ENCODE assay signal across 32 mouse cellular contexts in the genomic region with DNA sequence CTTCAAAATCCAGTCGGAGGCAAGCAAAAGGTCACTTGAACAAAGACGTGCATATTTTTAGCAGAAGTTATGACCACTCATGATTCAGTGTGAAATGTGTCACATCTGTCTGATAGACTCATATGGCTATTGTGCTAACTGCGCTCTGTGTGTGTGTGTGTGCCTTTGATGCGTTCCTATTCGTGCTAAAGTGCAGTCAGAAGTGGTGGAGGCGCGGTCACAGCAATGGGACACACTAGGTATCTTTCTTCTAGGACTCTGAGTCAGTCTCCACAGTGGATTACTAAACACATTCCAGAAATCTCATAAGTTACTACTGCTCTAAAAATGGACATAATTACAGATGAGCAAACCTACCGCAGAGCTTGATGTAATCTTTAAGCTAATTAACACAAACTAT. TPM values are rescaled to one million over a fixed set of nuclear protein-coding genes. Genes with fewer than 3 reads are reported as not detected.
"Had no signal": no experiment of that assay in that cellular context is flagged by ENCODE, and none has a peak within 500 bp of the region (broad histone marks: within the 10 kb centered on the region; RNA-seq: fewer than 3 reads in every experiment).

No protein-coding gene starts in this region.

- H3K27ac ChIP-seq: embryonic facial prominence, embryonic 10.5 days; embryonic facial prominence, embryonic 12.5 days; embryonic facial prominence, embryonic 13.5 days; embryonic facial prominence, embryonic 15.5 days; forebrain, embryonic 10.5 days; forebrain, embryonic 12.5 days; forebrain, embryonic 13.5 days; gastrocnemius, adult 2 months; heart, adult 2 months; heart, embryonic 10.5 days had no signal

- H3K4me2 ChIP-seq: embryonic facial prominence, embryonic 12.5 days; embryonic facial prominence, embryonic 13.5 days; embryonic facial prominence, embryonic 15.5 days; forebrain, embryonic 12.5 days; forebrain, embryonic 13.5 days had no signal

- H3K9me3 ChIP-seq: embryonic facial prominence, embryonic 10.5 days; embryonic facial prominence, embryonic 12.5 days; embryonic facial prominence, embryonic 13.5 days; embryonic facial prominence, embryonic 15.5 days; forebrain, embryonic 10.5 days; forebrain, embryonic 12.5 days; forebrain, embryonic 13.5 days; heart, embryonic 10.5 days had no signal

- ATAC-seq: forebrain, embryonic 13.5 days; forebrain, embryonic 14.5 days; forebrain, postnatal 0 days had no signal

- H3K9ac ChIP-seq: embryonic facial prominence, embryonic 12.5 days; embryonic facial prominence, embryonic 13.5 days; embryonic facial prominence, embryonic 15.5 days; forebrain, embryonic 12.5 days; forebrain, embryonic 13.5 days; forebrain, postnatal 0 days had no signal

- H3K4me3 ChIP-seq: embryonic facial prominence, embryonic 10.5 days; embryonic facial prominence, embryonic 12.5 days; embryonic facial prominence, embryonic 13.5 days; embryonic facial prominence, embryonic 15.5 days; erythroblast, embryonic 14.5 days; forebrain, embryonic 10.5 days; forebrain, embryonic 12.5 days; forebrain, embryonic 13.5 days; gastrocnemius, adult 2 months; heart, adult 2 months; heart, embryonic 10.5 days had no signal

- DNase-seq: cerebellum, adult 9-10 months; cerebellum, adult 9-11 months; cerebellum, postnatal 10 days; cerebellum, postnatal 14 days; cerebellum, postnatal 25 days; cerebellum, postnatal 36 days; embryo, embryonic 11 days; forebrain, postnatal 0 days; gastrocnemius, adult 2 months; gastrocnemius, postnatal 10 days; gastrocnemius, postnatal 14 days; gastrocnemius, postnatal 25 days; gastrocnemius, postnatal 36 days; heart, adult 11 months; heart, adult 18-20 months; heart, adult 2 months had no signal

- H3K36me3 ChIP-seq: embryonic facial prominence, embryonic 10.5 days; embryonic facial prominence, embryonic 12.5 days; embryonic facial prominence, embryonic 13.5 days; embryonic facial prominence, embryonic 15.5 days; forebrain, embryonic 10.5 days; forebrain, embryonic 12.5 days; heart, embryonic 10.5 days had no signal

RNA-seq across cellular contexts. Expression of a gene that starts 36.7 kb away (rescaled TPM):
- total RNA-seq: common myeloid progenitor, adult 5-6 weeks; granulocyte monocyte progenitor cell, adult 5-6 weeks; heart, adult 2 months had no signal
- polyA plus RNA-seq: erythroblast, embryonic 14.5 days; forebrain, embryonic 10.5 days; heart, adult 2 months had no signal

RNA-seq across cellular contexts. Expression of a gene that starts 38.5 kb away (rescaled TPM):
- total RNA-seq: common myeloid progenitor, adult 5-6 weeks; gastrocnemius, adult 18-20 months; gastrocnemius, adult 2 months; gastrocnemius, adult 8-10 months; gastrocnemius, postnatal 10 days; gastrocnemius, postnatal 14 days; gastrocnemius, postnatal 25 days; gastrocnemius, postnatal 36 days; gastrocnemius, postnatal 4 days; granulocyte monocyte progenitor cell, adult 5-6 weeks; heart, adult 2 months; heart, adult 8-10 months had no signal
- polyA plus RNA-seq: erythroblast, embryonic 14.5 days; heart, adult 2 months had no signal
